Mouse (Mus musculus) left cerebral cortex, postnatal 25 days (tissue): ENCODE measurements around the gene Rpl7a. TPM values are rescaled to one million over a fixed set of nuclear protein-coding genes. Genes with fewer than 3 reads are reported as not detected.
A peak's percentile ranks its signal among the peaks of the same experiment; 100 is the strongest.
"Not testable (repeated sequence)": the region's sequence is repeated elsewhere in the genome, so short reads cannot be mapped to it uniquely, and the experiment has no call there.

Experiments
- DNase-seq, 2 experiments: peaks; one replicate each; pipeline ENCODE4 v3.0.0; 2022; ENCODE audit warnings: low spot score in 2 of 2, mixed read lengths in 1 of 2
- intact Hi-C: fragments of 180-260 bp; cut with DNase I; formaldehyde crosslinking; loops from one replicate; pipeline ENCODE4 v1.15.1; 2025
- total RNA-seq, 2 experiments: library from RNA; stranded (reverse); gene quantifications; 2 replicates each; pipeline ENCODE4 v1.2.3; 2021

Rpl7a gene
- total RNA-seq: 100 to 1,000 TPM; 229 to 238 TPM

DNA sequence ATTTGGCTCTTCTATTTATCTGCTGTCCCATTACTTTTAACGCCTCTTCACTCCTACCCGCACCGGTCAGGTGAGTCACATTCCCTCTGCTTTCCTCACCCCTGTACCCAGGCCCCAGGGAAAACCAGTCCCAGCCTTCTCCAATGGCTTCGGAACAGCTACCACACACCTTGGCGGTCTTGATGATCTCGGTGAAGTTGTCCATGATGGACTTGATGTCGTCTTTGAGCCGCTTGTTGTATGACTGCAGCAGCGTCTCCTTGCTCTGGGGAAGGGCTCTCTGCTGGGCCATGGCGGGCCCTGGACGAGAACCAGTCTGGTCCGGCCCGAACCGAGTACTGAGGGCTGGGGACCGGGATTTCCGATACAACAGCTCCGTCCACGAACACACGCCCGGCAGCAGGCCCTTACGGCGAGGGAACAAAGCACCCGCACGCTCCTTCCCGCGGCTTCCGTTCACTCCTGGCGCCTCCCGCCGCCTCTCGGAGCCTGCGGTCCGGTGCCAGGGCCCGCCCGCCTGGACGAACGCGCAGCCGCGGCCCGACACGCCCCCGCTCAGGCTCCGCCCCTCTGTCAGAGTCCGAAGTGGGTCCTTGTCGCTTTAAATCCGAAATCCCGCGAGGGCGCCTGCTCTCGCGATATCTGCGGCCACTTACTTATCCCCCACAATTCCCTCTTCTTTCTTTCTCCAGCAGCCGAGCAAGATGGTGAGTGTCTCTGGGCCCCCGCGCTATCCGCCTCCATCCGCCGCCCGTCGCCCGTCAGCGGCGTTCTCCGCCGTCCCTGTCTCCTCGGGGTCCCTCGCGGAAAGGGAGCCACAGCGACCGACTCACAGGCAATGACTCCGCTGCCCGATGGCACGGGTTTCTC, at the start of gene Rpl7a, which contains the start of gene Med22:
Gene Rpl7a, plus strand, starts transcription at position 641 of the 870 bp plus-strand sequence.
Gene Med22, minus strand, starts transcription at position 554 of the 870 bp plus-strand sequence.
- intact Hi-C loops: loop anchor here (5.0 to 10.0 kb wide), 3 partner anchors 102 to 466 kb away; partner anchors contain the start of genes Sec16a and Slc2a6
- DNase-seq: peak; percentile 99 to 100

DNA sequence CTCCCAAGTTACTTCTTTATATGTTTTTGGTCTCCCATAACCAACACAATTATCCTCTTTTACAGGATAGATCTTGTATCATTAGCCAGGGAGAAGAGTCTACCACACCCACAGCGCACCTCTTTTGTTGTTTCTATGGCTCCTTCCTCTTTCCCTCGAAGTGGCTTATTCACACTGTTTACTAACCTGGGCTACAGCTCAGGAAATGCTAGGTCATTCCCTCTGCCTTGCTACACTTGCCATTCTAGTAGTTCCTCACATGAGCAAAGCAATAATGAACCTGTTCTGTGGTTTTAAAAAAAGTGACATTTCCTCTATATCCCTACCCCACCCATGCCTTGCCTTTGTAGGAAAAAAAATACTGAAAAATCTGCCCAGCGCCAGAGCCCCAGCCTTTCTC, 47.7 kb upstream of the Rpl7a start:
- intact Hi-C loops: no loop called here

DNA sequence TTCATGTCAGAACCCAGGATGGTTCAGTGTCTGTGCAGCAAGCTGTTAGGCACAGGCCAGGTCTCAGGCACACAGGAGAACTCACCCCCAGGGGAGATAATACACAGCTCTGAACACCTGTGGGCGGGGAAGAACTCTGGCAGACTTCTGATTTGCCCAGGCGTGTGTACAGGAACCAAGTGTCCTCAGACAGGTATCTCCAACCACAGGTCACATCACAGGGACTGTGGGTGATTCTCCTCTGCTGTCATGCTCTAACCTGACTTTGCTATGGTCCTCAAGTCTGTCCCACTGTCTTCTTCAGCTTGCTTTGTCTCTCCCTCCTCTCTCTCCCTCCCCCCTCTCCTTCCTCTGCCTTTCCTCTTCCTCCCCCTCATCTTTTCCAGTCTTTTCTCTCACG, 45.7 kb upstream of the Rpl7a start, which contains the start of gene Abo:
Gene Abo, minus strand, starts transcription at position 101 of the 400 bp plus-strand sequence.
- DNase-seq: no peak
- intact Hi-C loops: no loop called here

More for the DNA sequence above, 47.7 kb upstream of the Rpl7a start:
- no peak for DNase-seq

DNA sequence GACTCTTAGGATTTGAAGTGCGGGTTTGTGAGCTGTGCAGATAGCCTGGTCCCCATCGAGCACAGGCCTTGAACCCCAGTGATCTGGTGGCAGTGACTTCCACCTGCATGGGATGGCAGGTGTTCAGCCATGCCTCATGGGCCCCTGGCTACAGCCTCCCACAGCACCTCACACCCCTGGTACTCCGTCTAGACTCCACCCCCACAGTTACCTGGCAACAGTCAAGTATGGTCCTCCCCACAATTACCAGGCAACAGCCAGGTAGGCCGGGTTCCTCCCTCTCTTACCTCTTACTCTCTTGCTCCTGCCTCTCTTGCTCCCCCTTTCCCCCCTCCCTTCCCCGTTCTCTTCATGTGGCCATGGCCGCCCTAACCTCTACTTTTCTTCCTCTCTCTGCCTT, 39.9 kb upstream of the Rpl7a start:
- no peak for DNase-seq
- intact Hi-C loops: no loop called here

DNA sequence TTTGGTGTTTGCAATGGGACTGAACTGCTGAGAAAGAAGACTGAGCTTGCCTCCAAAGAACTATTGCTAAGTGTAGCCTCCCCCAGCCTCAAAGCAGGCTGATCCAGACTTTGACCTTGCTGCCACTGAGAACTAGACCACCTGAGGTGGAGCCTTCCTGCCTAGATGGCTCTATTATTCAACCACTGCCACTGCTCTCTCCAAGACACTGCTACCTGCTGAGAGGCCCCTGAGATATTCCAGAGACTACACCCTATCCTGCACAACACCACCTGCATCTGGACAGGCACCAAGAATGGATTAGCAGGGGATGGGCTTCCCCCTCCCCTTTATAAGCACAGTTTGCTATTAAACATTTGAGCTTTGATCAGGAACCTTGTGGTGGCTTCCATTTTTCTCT, 32.0 kb upstream of the Rpl7a start:
- DNase-seq: no peak
- intact Hi-C loops: no loop called here

DNA sequence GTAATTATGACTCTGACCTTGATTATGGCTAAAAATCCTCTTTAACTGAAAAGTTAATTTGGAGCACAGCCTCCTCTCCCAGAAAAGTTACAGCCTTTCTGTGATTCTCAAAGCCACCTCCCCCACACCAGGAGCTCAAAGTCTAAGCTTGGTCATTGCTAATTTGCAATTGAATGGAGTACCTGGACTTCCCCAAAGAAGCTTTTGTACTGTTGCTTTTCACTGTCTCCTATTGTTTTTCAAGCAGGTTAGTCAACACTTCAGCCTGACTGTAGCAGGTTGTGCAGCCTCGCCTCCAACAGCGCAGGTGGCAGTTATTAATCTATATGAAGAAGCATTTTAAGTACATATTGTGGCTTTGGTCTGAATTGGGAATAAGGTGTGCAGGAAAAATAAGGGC, 25.0 kb upstream of the Rpl7a start:
- intact Hi-C loops, DNase-seq: not testable (repeated sequence)

DNA sequence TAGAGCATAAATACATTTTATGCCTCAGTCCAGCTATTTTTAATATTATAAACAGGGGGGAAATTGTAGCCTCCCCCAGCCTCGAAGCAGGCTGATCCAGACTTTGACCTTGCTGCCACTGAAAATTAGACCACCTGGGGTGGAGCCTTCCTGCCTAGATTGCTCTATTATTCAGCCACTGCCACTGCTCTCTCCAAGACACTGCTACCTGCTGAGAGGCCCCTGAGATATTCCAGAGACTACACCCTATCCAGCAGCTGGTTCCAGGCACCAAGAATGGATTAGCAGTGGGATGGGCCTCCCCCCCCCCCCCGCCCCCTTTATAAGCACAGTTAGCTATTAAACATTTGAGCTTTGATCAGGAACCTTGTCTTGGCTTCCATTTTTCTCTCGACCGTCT, 24.4 kb upstream of the Rpl7a start:
- not testable (repeated sequence) for DNase-seq

DNA sequence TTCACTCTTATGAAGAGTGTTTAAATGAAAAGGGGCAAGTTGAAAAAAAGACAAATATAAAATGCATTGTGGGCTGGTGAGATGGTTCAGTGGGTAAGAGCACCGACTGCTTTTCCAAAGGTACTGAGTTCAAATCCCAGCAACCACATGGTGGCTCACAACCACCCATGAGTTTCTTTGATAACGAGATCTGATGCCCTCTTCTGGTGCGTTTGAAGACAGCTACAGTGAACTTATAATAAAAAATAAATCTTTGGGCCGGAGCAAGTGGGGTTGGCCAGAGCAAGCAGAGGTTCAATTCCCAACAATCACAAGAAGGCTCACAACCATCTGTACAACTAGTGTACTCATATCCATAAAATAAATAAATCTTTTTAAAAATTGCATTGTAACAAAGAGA, 14.7 kb upstream of the Rpl7a start:
- DNase-seq: no peak
- intact Hi-C loops: no loop called here

More for the DNA sequence above, 24.4 kb upstream of the Rpl7a start:
- intact Hi-C loops: not testable (repeated sequence)

DNA sequence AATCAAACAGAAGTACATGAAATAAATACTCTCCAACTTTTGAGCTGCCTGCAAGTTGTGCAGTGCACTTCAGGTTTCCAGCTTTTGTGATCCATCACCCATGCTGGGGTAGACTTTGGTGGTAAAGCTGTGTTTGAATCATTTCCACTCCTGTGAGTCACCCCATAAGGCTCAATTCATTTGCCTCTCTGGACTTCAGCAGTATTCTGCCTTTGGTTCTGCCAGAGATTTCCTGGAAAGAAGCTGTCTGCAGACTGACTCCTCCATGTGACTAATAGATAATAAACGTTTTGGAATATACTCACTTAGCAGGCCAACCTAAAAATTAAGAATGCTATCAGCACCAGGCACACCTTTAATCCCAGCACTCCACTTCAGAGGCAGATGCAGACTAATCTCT, 9.8 kb upstream of the Rpl7a start:
- DNase-seq: no peak
- intact Hi-C loops: loop anchor here (5.0 to 10.0 kb wide), 2 partner anchors 258 to 586 kb away; partner anchors contain the start of gene Gpsm1

DNA sequence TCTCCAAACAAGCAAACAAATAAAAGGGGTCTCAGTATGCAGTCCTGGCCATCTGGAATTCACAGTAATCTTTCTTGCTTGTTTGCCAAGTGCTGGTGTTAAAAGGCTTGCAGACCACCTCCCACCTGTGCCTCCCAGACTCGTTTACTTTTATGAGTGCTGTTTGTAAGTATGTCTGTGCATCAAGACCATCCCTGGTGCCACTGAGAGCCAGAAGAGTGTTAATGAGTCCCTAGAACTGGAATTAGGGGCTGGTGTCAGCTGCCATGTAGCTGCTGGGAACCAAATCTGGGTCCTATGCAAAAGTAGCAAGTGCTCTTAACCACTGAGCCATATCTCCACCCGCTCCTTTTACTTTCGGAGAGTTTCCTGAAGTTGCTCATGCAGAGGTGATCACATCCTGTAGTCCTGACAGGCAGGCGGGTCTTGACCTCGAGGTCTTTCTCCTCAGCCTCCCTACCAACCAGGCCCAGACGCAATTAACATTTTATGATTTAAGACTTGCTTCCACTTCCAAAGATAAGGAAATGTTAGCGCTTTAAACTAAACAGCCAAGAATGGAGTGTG, 8.6 kb upstream of the Rpl7a start:
- no peak for DNase-seq
- intact Hi-C loops: loop anchor here (5.0 to 10.0 kb wide), 2 partner anchors 260 to 587 kb away; partner anchors contain the start of gene Gpsm1

DNA sequence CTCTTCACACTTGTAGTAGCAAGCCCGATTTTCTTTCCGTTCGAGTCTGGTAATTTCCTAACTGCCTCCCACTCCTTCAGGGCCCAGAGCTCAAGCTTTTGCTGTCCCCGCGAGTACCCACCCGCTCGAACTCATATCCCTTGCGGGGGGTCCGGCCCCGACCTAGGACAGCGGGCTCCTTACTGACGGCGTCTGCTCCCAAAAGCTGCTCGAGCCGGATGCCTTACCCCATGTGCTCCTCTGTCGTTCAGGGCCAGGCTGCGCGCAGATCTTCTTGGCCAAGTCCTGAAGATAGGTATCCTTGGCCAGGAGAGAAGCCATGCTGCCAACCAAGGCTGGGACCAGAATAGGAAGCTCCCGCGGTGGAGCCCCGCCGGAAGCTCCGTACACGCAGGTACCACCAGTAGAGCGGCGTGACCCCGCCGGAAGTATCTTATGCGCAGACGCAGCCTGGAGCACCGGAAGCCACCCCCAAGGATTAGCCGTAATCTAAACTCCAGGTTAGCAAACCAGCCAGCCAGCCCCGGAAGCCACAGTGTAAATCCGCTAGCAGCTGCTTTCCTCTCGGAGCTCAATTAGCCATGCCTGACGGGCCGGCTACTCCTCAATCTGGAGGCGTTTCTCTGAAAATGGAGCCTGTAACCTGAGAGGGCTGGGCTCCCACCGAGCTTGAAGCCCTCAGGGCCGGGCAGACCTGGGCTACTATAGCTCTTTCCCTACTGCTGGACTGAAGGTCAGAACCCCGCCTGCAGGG, 7.9 kb upstream of the Rpl7a start, which contains the start of gene Surf6:
Gene Surf6, minus strand, starts transcription at position 413 of the 754 bp plus-strand sequence.
- intact Hi-C loops: loop anchor here (5.0 to 10.0 kb wide), 2 partner anchors 260 to 588 kb away; partner anchors contain the start of gene Gpsm1
- peak; percentile 96 to 99 for DNase-seq

DNA sequence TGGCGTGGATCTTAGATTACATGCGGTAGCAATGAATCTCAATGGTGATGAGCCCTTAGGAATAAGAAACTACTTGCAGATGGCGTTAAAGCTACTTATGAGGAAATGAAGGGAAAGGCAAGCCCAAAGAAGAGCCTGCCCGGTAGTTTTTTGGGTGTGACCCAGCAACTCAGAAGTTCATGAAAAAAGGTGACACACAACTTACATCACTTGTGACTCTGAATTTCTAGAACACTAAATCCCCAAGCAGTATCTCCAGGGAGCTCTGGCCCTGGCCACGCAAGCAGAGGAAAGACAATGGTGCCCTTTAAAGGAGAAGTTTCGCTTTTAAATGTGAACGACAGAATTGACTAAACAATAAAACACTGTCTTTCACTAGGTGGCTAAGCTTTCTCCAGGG, 7.3 kb upstream of the Rpl7a start:
- DNase-seq: no peak
- intact Hi-C loops: loop anchor here (5.0 to 10.0 kb wide), 2 partner anchors 261 to 589 kb away; partner anchors contain the start of gene Gpsm1

DNA sequence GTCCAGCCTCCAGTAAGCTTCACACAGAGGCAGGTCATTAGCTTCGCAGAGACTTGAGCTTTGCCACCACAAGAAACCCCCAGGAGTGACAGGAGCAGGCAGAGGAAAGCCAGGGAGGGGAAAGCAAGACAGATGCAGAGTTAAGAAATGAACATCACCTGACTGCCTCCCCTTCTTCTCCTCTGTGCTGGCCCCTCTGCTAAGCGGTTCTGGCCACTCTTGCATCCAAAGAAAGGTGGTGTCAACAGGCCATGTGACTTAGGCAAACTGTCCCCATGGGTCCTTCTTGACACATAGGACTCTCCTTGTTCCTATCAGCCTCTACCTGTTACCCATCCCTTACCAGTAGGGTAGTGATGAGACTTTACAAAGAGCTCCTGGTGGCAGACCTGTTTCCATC, 4.6 kb upstream of the Rpl7a start:
- DNase-seq: no peak
- intact Hi-C loops: loop anchor here (10.0 kb wide), 1 partner anchor 591 kb away; the partner anchor contains the start of gene Gpsm1

DNA sequence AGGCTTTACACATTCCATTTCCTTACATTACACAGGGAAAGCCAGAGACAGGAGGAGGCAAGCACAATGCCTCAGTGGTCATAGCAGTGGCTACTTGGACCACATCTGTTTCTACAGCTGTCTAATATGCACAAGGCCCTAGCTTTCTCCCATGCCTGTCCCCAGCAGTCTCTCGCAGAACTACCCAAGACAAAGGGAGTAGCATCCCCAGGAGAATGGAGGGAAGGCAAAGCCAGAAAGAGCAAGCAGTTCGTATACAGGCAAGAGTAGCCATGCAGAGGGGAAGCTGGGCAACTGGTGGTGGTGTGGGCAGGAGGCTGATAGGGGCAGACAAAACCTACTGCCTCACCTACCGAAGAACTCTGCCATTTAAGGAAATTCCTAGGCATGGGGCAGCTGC, 4.1 kb upstream of the Rpl7a start:
- intact Hi-C loops: loop anchor here (10.0 kb wide), 1 partner anchor 592 kb away; the partner anchor contains the start of gene Gpsm1
- no peak for DNase-seq

DNA sequence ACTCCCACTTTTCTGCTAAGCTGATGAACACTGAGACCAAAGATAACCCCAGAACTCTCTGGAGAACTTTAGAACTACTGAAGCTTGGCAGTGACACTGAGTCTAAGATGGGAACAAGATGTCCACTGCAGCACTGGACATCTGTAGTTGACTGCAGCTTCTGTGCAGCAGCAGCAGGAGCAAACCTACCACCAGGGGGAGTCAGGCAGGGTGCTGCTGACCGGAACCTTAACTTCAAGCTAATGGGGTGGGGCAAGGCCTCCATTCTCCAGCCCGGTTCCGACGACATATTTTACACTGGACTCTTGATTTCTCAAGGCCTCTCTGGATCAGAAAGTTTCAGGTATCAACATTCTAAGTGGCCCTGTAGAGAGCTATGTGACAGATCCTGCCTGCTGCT, 3.5 kb upstream of the Rpl7a start:
- no peak for DNase-seq
- intact Hi-C loops: loop anchor here (10.0 kb wide), 1 partner anchor 592 kb away; the partner anchor contains the start of gene Gpsm1

DNA sequence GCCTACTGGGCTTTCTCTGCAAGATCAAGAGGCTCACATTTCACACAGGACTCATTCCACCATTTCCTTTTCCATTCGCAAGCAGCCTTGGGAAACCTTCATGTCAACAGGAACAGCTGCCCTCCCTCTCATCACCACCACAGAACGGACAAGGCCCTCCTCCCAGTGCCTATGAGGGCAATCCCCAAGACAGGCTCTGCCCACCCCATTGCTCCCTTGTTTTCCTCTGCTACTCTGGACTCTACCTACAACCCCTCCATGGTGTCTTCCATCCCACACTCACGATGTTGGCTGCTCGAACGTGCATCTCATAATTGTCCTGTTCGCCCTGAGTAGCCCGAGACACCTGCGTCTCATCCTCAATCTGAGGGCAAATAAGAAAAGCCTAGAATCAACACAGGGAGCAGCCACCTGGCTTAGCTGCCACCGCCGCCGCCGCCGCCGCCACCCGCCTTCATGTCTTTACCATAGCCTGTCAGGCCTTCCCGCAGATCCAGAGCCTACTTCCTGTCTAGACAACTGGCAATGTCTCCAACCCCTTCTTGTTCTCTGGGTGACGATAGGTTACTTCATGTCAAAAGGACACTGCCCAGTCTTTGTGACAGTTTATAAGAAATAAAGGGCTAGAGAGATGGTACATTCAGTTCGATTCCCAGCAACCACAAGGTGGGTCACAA, 1.7 kb upstream of the Rpl7a start:
- intact Hi-C loops: loop anchor here (10.0 kb wide), 1 partner anchor 594 kb away; the partner anchor contains the start of gene Gpsm1
- DNase-seq: no peak

DNA sequence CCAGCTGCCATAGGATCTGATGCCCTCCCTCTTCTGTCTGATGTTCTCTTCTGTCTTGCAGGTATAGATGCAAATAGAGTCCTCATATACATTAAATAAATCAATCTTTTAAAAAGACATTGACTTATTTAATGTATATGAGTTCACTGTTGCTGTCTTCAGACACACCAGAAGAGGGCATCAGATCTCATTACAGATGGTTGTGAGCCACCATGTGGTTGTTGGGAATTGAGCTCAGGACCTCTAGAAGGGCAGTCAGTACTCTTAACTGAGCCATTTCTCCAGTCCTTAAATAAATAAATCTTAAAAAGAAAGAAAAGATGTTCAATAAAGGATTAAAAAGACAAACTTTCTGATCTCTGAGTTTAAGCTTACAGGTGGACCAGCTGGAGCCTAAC, 1.2 kb upstream of the Rpl7a start:
- no peak for DNase-seq
- intact Hi-C loops: loop anchor here (10.0 kb wide), 1 partner anchor 595 kb away; the partner anchor contains the start of gene Gpsm1

DNA sequence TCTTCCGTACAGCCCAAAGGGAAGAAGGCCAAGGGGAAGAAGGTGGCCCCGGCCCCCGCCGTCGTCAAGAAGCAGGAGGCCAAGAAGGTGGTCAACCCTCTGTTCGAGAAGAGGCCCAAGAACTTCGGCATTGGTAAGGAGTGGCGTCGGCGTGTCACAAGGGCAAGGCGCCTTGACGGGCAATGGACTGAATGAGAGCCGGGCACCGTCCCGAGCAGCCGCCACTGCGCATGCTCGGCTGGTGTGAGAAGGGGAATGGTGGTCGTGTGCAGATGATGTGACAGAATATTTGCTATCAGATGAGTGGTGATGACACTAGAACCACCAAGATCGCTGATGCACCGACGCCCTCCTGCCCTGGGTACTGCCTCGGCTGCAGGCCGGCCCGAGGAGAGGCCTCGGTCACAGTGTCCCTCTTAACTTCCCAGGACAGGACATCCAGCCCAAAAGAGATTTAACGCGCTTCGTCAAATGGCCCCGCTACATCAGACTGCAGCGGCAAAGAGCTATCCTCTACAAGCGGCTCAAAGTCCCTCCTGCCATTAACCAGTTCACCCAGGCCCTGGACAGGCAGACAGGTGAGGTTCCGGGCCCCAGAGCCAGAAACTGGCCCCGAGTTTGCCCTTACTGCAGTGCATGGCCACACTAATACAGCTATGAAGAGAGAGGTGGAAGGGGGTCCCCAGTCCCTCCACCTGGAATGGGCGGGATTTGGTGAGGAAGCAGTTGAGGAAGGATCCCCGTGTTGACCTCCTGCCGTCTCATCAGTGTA, 616 bp downstream of the Rpl7a start:
- intact Hi-C loops: loop anchor here (5.0 to 10.0 kb wide), 3 partner anchors 101 to 466 kb away; partner anchors contain the start of genes Sec16a and Slc2a6
- DNase-seq: no peak
